Mouse (Mus musculus): ENCODE data around the gene Ddx54.

Ddx54 gene

DNA sequence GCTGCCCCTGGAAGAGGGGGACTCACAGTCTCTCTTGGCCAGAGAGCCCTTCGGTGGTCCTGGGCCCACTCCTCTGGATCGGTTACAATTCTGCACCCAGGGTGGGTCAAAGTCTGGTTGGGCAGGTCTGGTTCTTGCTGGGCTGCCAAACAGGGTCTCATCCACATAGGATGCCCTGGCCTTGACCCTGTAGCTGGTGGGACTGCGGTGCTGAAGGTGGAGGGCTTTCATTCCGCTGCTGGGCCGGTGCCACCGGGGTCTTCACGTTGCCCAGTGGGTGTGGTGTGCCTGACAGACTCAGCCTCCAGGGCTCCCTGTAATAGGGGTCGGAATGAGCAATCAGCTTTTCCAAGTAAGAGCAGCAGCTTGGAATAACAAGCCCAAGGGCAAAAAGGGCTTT lies 1.1 kb upstream of the Ddx54 start:
- no peak for DNase-seq (ENCODE audit: low spot score)

DNA sequence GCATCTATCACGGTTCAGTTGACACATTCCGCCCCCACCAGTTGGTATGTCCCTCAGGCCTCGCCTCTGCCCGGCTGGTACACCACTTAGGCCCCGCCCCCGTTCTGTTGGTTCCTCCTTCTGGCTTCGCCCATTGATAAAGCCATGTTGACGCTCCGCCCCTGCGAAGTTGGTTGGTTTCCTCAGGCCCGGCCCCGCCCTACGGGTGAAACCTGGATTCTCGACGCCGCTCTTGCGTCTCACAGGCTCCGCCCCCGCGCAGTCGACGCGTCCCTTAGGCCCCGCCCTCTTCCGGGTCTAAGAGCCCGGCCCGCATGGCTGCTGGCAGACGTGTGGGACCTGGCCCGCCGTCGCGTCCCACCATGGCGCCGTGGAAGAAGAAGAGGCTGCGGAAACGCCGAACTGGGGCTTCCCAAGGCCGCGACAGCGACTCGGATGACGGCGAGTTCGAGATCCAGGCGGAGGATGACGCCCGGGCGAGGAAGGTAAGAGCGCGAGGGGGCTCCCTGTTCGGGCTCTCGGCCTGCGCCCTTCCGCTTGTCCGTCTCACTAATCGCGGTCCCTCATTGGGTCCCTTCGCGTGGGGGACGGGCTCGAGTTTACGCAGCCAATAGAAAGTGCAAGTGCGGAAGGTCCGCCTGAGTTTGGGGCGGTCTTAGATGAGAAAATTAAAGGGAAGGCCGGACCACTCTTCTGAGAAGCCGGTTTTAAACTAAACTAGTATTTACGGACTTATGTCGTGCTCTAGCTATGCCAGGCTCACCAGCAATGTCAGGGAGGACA lies 474 bp downstream of the Ddx54 start:
- DNase-seq (ENCODE audit: low spot score): peak; percentile 100

DNA sequence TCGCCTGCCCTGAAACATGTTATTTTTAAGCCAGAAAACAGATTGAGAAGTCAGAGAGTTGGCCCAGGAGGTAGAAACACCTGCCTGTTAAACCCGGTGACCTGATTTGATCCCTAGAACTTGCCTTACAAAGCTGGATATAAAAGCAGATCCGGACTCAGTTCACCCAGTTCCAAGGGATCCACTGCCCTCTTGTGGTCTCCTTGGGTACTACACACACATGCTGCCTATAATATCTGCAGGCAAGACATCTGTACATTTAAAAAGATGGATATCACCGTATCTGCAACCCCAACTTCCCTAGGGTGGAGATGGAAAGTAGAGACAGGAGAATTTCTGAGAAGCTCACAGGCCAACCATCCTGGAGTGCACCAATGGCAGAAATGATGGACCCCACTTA lies 3.4 kb downstream of the Ddx54 start:
- no peak for DNase-seq (ENCODE audit: low spot score)

DNA sequence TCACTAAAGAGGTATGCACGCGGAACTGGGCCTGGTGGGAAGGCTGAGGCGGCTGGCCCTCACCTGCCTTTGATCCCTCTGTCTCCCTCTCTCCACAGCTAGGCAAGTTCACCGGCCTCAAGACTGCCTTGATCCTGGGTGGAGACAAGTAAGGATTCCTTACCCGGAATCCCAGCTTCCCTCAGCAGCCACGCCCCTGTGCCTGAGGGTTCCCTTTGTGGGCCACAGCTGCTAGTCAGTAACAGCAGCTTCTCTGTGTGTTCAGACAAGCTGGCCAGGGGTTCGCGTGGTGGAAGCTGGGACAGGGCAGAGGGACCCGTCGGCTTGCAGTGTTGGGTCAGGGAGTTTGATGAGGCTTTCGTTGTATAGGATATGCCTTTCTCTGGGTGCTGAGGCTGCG lies 6.2 kb downstream of the Ddx54 start:
- DNase-seq (ENCODE audit: low spot score): no peak

DNA sequence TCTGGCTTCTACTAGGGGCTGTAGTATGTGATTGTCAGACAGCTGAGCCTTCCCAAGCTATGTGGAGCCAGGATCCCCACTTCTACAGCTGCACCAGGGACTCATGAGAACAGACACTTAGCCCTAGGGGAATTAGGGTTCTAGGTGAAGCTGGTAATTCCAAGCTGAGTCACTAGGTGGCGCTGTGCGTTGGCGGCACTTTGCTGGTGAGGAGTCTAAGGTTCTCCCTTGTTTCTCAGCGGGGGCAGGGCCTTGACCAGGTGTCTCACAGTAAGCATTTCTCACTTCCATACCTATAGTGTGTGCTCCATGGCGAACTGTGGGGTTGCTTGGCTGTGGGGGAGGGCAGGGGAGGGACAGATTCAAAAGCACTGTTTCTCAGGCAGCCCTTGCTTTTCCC lies 6.7 kb downstream of the Ddx54 start:
- no peak for DNase-seq (ENCODE audit: low spot score)

DNA sequence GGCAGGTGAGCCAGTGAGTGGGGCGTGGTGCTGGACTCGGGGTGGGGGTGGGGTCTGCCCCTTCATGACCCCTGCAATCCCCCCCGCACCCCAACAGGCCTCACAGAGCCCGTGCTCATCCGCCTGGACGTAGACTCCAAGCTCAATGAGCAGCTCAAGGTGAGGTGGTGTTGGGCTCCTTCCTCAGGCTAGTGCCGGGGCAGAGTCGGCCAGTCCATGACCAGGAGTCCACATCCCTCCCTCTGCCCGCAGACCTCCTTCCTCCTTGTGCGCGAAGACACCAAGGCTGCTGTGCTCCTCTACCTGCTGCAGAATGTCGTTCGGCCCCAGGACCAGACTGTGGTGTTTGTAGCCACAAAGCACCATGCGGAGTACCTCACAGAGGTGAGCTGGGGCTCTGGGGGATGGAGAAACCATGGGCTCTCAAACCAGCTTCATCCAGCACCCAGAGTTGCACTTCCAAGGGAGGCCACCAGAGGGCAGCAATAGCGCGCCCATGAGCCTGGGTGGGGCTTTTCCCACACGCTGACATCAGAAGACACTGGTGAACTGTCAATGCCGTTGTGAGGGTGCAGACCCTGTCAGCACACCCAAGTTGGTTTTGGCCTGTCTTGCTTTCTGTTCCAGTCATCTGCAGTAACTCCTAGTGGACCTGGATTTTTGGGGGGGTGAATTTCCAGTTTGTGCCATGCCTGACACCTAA lies 8.0 kb downstream of the Ddx54 start:
- peak; percentile 47 for DNase-seq (ENCODE audit: low spot score)

DNA sequence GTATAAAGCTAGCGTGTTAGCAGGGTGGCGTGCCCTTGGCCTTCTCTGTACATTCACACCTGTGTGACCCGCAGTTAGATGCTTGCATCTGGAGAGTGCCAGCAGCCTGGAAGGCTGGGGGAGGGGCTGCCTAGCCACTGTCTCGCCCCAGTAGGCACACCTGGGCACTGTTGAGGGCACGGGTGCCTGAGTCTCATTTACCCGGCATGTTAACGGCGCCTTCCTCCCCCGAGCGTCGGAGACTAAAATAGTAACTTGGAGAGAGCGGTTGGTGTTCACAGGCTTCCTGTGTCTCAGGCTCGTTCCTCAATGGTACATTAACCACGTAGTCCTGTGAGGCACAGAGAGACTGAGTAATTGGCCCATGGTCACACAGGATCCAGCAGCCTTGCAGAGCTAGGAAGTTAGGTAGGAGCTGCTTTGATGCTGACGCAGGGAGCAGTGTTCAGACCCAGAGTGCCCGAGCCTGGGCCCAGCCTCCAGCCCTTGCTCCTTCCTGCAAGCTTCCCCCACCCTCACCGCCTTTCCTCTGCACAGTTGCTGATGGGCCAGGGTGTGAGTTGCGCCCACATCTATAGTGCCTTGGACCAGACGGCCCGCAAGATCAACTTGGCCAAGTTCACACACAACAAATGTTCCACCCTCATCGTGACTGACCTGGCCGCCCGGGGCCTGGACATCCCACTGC lies 8.7 kb downstream of the Ddx54 start:
- no peak for DNase-seq (ENCODE audit: low spot score)

DNA sequence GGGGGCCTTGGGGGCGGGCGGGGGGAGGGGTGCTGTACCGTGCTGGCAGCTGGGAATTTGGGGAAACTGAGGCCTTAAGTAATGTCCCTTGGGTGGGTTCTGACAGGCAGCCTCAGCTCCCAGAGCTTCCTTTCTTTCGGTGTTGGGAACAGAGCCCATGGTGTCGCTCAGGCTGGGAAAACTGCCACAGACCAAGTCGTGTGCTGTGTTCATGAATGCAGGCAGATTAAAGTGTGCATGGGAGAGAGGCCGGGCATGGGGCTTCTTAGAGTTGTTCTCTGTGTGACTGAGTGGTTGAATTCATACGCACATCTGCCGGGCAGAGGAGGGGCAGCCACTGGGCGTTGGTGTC lies 9.3 kb downstream of the Ddx54 start:
- no peak for DNase-seq (ENCODE audit: low spot score)

DNA sequence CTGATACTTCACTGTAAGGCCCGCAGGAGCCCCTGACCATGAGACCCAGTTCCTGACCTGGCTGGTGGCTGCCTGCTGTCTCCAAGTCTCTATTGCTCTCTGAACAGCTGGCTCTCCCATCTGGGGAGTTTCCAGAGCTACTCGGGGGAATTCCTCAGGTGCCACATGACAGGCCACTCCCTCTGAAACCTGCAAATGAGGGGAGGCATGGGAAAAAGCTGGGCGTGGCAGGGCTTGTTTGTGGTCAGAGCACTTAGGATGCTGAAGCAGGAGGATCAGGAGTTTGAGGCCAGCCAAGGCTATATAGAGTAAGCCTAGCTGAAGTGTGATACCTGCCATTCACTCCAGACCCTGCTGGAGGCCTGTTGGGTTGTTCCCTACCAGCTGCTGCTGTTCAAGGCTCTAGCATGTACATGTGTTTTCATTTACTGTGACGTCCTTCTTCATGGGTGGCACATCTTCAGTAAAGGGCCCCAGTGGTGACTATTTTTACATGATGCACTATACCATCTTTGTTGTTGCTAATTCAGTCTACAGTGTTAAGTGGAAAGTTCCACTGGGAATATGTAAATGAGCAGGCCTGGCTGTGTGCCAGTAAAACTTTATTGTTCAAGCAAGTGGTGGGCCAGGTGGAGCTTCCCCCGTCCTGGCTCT lies 9.8 kb downstream of the Ddx54 start:
- no peak for DNase-seq (ENCODE audit: low spot score)

DNA sequence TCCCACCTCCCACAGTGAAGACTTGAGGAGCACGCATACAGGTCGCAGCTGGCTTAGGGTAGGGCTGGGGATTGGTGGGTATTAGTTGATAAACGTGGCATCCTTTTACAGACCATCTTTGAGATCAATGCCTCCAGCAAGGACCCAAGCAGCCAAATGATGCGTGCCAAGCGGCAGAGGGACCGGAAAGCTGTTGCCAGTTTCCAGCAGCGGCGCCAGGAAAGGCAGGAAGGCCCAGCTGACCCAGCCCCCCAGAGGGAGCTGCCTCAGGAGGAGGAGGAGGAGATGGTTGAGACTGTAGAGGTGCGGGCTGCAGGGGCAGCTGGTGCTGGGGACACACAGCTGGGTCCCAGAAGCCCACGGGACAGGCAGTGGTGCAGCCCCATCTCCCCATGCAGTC lies 11.9 kb downstream of the Ddx54 start:
- no peak for DNase-seq (ENCODE audit: low spot score)

DNA sequence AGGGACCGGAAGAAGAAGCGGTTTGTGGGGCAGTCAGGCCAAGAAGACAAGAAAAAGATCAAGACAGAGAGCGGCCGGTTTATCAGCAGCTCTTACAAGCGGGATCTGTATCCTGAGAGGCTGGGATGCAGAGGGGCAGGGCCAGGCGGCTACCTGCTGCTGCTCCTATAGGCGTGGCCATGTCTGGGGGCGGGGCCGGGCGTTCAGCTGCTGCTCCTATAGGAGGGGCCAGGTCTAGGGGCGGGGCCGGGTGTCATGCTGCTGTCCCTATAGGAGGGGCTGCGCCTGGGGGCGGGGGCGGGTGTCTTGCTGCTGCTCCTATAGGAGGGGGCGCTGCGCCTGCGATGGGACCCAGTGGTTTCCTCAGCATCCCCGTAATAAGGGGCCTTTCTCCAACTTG lies 13.9 kb downstream of the Ddx54 start:
- no peak for DNase-seq (ENCODE audit: low spot score)

DNA sequence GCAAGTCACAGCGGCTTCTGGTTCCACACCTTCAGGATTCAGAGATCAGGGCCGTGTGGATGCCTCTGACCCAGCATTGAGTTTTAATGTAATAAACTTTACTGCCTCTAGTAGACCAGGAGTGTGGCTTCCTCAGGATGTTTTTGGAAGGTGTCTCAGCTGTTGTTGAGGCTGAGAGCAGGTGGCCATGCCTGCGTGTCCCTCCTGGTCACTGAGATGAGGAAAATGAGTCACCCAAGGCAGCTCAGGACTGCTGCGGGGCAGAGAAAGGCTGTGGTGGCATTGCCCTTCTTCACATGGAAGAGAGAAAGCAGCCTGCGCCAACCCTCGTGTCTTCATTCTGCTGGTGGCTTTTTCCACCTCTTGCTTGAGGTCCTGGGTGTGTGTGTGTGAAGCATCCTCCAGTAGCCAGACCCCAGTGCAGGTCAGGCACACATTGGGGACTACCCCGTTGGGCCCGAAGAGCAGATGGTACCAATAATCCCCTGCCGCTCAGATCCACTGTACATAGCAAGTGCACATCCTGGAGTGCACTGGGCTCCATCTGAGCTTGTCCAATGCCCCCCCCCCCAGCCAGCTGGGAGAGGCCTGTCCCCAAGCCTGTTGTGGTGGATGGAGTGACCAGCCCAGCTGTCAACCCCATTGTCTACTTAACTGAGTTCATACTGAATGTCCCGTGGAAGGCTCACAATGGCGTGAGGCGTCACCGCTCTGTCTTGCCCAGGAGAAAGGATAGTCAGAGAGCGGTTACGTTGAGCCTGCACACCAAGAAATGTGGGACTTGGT lies 15.2 kb downstream of the Ddx54 start:
- no peak for DNase-seq (ENCODE audit: low spot score)

DNA sequence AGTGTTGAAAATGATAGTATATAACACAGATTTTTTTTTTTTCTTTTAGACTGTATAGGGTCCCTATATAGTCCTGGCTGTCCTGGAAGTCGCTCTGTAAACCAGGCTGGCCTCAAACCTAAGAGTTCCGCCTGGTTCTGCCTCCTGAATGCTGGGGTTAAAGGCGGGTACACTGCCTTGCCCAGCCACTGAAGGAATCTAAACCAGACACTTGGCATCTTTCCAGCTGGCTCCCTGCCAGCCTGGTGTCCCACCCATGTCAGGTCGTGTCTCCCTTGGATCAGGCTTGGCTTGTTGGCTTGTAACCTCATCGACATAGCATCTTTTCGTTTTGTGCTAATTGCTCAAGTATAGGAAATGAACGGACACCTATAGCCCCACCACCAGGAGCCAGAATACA lies 16.1 kb downstream of the Ddx54 start:
- no peak for DNase-seq (ENCODE audit: low spot score)

DNA sequence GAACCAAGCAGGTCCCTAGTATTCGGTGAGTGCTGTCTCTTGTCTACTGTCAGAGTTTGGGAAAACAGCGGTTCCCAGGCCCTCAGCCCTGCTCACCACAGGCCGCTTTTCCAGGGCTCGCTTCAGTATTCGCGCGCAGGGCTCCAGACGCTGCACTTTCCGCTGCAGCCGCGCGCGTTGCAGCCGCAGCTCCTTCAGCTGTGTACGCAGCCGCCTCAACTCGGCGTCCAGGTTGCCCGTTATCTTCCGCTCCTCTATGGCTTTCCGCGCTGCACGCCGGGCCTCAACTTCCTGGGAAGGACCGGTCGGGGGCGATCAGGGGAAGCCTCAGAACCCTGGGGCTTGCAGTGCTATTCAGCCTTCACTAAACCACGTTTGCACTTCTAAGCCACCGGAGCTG lies 18.6 kb downstream of the Ddx54 start:
- no peak for DNase-seq (ENCODE audit: low spot score)

DNA sequence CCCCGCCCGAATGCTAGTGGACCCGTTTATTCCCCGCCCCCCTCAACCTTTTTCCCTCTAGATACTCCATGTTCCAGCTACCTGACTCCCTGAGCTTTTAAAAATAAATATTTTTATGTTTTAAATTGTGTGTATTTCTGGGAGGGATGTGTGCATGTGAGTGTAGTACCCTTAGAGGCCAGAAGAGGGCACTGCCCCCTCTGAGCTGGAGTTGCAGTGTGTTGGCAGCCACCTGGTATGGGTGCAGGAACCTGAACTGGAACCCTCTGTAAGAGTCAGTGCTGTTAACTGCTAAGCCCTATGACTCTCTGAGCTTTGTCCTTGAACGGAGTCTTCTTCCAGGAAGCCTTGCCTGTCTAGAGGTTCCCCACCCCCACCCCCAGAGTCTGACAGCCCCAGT lies 19.4 kb downstream of the Ddx54 start:
- no peak for DNase-seq (ENCODE audit: low spot score)

DNA sequence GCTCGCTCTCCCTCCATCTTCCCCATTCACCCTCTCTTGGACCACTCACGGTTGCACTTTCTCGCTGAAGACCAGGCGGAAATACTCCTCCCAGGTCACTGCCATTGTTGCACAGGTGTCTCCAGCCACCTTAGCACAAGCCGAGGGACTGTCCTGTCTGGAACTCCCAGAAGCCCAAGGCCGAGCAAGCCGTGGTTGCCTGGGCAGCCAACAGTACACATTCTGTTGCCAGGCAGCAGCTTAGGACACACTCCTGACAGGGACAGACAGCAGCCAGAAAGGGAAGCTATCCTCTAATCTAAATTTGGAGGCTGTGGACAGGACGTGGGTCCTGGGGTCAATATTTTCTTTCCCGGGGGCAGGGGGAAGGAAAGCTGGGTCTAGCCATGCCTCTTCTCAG lies 21.6 kb downstream of the Ddx54 start, which contains the start of gene Cfap73:
Cfap73 (minus strand) TSS at position 105 of the 400 bp plus-strand sequence.
- no peak for DNase-seq (ENCODE audit: low spot score)

DNA sequence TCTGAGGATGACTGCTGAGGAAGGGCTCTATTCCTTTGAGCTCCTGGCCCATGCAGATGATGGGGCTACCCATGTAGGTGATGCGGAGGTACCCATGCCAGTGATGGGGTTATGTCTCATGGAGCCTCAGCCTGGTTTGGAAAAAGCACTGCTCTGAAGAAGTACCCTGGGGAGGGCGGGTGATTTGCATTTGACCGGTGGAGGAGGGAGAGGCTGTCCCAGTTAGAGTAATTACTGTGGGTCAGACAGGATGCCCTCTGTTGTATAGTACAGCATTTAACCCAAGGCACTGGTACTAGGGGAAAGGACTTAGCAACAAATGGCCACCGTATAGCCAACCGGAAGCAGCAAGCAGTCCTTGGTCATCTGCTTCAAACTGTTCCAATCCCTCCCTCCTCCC lies 22.3 kb downstream of the Ddx54 start:
- no peak for DNase-seq (ENCODE audit: low spot score)

DNA sequence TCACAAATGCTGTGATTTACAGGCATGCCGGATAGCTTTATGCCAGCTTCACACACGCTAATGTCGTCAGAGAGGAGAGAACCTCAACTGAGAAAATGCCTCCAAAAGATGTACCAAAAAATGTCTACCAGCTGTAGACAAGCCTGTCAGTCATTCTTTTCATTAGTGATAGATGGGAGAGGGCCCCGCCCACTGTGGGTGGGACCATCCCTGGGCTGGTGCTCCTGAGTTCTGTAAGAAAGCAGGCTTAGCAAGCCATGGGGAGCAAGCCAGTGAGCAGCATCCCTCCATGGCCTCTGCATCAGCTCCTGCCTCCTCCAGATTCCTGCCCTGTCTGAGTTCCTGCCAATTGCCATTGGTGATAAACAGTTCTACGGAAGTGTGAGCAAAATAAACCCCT lies 23.1 kb downstream of the Ddx54 start:
- no peak for DNase-seq (ENCODE audit: low spot score)

DNA sequence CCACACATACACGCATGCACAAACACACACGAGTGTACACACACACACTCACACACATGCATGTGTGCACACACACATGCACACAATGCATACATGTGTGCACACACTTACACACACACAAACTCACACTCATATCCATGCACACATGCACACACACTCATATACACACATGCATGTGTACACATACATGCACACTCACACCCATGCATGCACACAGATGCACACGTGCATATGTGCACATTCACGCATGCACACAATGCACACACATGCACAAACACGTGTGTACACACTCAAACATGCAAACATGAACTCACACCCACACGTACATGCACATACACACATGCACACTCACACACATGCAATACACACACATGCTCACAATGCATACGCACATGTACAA lies 27.6 kb downstream of the Ddx54 start:
- DNase-seq (ENCODE audit: low spot score): no peak

DNA sequence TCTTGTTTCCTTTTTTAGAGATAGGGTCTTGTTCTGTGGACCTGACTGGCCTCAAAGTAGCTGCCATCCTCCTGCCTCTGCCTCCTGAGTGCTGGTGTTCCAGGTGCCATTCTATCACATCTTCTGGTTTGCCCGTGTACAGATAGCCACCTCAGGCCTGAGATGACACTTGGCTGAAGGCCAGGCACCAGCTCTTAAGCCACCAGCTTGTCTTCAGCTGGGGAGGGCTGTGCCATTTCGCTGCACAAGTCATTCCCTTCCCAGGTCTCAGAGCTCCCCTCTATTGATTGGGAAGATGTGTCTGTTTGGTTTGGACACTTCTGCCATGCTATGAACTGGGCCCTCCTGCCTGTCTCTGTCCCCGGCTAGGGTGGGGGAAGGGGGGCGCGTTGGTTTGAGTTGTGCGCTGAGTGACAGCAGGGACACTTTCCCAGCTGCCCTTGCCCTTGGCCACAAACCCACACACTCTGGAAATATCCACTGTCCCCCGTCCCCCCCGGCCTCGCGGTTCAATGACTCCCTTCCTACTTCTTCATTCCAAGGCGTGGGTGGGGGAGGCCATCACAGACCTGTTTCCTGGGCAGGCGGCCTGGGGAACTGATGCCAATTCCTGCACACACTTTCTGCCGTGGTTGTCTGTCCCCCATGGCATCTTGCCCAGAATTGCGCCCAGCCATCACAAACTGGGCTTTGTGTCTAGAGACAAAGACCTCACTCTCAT lies 31.0 kb downstream of the Ddx54 start:
- DNase-seq (ENCODE audit: low spot score): peak; percentile 62

DNA sequence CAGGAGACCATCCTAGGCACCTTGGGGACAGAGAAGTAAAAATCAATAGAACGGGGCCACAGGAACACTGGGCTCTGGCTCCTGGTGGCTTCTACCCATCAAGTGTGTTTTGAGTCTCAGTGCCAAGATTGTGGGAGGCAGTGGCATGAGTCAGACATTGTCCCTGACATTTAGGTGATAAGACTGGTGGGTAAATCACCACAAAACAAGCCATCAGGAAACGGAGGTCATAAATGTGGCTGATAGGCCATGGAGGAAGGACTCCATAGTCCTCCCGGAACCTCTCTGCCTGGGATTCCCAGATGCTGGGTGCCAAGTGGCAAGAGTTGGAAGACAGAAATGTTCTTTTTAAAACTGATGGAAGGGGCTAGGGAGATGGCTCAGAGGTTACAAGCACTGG lies 31.7 kb downstream of the Ddx54 start:
- peak; percentile 53 for DNase-seq (ENCODE audit: low spot score)

Measured in ovary, adult 18-20 months (tissue).